Mouse (Mus musculus) cortical plate, adult 2 months (tissue): ENCODE measurements around the gene Ttc1.

Experiments used
- CTCF ChIP-seq: fragments of 200-500 bp; IDR thresholded peaks from 2 replicates; pipeline ENCODE4 v1.5.1; 2011; ENCODE audit warnings: mild to moderate bottlenecking, control low read depth, low read length; ENCODE audit not compliant: insufficient read depth; ENCODE audit errors: extremely low read depth
- POLR2A ChIP-seq: fragments of 200-500 bp; IDR thresholded peaks from 2 replicates; pipeline ENCODE4 v1.6.1; 2011; ENCODE audit warnings: mild to moderate bottlenecking, low read length, control low read depth; ENCODE audit not compliant: insufficient read depth; ENCODE audit errors: extremely low read depth

DNA sequence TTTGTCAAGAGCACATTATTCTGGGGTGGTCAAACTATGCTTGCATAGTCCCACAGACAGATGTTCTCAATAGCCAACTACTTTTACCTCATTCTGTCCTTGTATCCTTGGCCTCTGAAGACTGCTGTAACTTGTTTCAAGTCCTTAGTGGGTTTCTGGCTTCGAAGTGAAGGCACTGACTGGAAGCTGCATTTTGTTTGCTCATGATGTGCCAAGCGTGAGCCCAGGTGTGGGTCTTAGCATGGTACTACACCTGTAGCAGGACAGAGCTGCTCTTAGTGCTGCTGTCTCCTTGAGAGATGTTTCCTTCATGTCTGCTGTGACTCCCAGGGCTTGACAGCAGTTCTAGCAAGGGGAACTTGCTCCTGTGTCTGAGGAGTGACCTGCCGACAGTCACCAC, 24.4 kb downstream of the Ttc1 start:
- no peak for TF ChIP-seq POLR2A
- TF ChIP-seq CTCF = no peak
